Mouse (Mus musculus): ENCODE data around the gene Tspan31. TPM values are rescaled to one million over a fixed set of nuclear protein-coding genes. Genes with fewer than 3 reads are reported as not detected.

Gene Tspan31
- polyA plus RNA-seq, 1 experiment, result 81.6 TPM

- 91% methylated on average over 16 of the region's 16 CpGs for WGBS
- Histone ChIP-seq H3K27me3 (ENCODE audit: control insufficient read depth, insufficient read depth, low read length) (no peaks in the 10 kb centered on the region), H3K4me3 (replicated peaks; ENCODE audit: insufficient read depth, low read depth, low read length) (no peak overlapping the region), H3K4me1 (ENCODE audit: control insufficient read depth, insufficient read depth, low read length) (peaks cover 7% of the 10 kb centered on the region), H3K27ac (ENCODE audit: insufficient read depth, low read length) (no peak overlapping the region)
- TF ChIP-seq POLR2A (IDR thresholded peaks at IDR 0.05; ENCODE audit: borderline replicate concordance, insufficient read depth, low read length) (no peak), CTCF (IDR thresholded peaks at IDR 0.05; ENCODE audit: borderline replicate concordance, insufficient read depth, low read depth, low read length) (no peak)
- no peak for DNase-seq
Observed at GRCm38 (mm10) chr10:127107563-127108261, 37.6 kb upstream of the Tspan31 start.

GRCm38 (mm10) chr10:127103631-127104030 lies 33.6 kb upstream of the Tspan31 start:
- DNase-seq, result no peak
- Histone ChIP-seq H3K4me3 (replicated peaks; ENCODE audit: insufficient read depth, low read depth, low read length) (no peak overlapping the region), H3K27ac (ENCODE audit: insufficient read depth, low read length) (no peak overlapping the region), H3K27me3 (ENCODE audit: control insufficient read depth, insufficient read depth, low read length) (no peaks in the 10 kb centered on the region), H3K4me1 (ENCODE audit: control insufficient read depth, insufficient read depth, low read length) (peaks cover 7% of the 10 kb centered on the region)
- TF ChIP-seq CTCF (IDR thresholded peaks at IDR 0.05; ENCODE audit: borderline replicate concordance, insufficient read depth, low read depth, low read length), result no peak
- no peak for TF ChIP-seq POLR2A (IDR thresholded peaks at IDR 0.05; ENCODE audit: borderline replicate concordance, insufficient read depth, low read length)
- 83% methylated on average over 7 of the region's 7 CpGs for WGBS

- 85% methylated on average over 6 of the region's 6 CpGs for WGBS
- TF ChIP-seq CTCF (IDR thresholded peaks at IDR 0.05; ENCODE audit: borderline replicate concordance, insufficient read depth, low read depth, low read length) (no peak), POLR2A (IDR thresholded peaks at IDR 0.05; ENCODE audit: borderline replicate concordance, insufficient read depth, low read length) (no peak)
- Histone ChIP-seq H3K27ac (ENCODE audit: insufficient read depth, low read length) (no peak overlapping the region), H3K27me3 (ENCODE audit: control insufficient read depth, insufficient read depth, low read length) (no peaks in the 10 kb centered on the region), H3K4me3 (replicated peaks; ENCODE audit: insufficient read depth, low read depth, low read length) (no peak overlapping the region), H3K4me1 (ENCODE audit: control insufficient read depth, insufficient read depth, low read length) (peaks cover 7% of the 10 kb centered on the region)
- no peak for DNase-seq
Observed at GRCm38 (mm10) chr10:127101151-127101550, 31.1 kb upstream of the Tspan31 start.

- DNase-seq, result no peak
- WGBS, result 87% methylated on average over 8 of the region's 8 CpGs
- H3K4me1 ChIP-seq (ENCODE audit: control insufficient read depth, insufficient read depth, low read length), result peaks cover 10% of the 10 kb centered on the region
- H3K27ac ChIP-seq (ENCODE audit: insufficient read depth, low read length), result no peak overlapping the region
- no peak for TF ChIP-seq CTCF (IDR thresholded peaks at IDR 0.05; ENCODE audit: borderline replicate concordance, insufficient read depth, low read depth, low read length)
- no peak for TF ChIP-seq POLR2A (IDR thresholded peaks at IDR 0.05; ENCODE audit: borderline replicate concordance, insufficient read depth, low read length)
- H3K4me3 ChIP-seq (replicated peaks; ENCODE audit: insufficient read depth, low read depth, low read length), result no peak overlapping the region
- H3K27me3 ChIP-seq (ENCODE audit: control insufficient read depth, insufficient read depth, low read length), result no peaks in the 10 kb centered on the region
Observed at GRCm38 (mm10) chr10:127100414-127100813, 30.4 kb upstream of the Tspan31 start.

GRCm38 (mm10) chr10:127099868-127100267 lies 29.8 kb upstream of the Tspan31 start:
- Histone ChIP-seq H3K27ac (ENCODE audit: insufficient read depth, low read length) (no peak overlapping the region), H3K4me1 (ENCODE audit: control insufficient read depth, insufficient read depth, low read length) (peaks cover 15% of the 10 kb centered on the region), H3K4me3 (replicated peaks; ENCODE audit: insufficient read depth, low read depth, low read length) (no peak overlapping the region), H3K27me3 (ENCODE audit: control insufficient read depth, insufficient read depth, low read length) (no peaks in the 10 kb centered on the region)
- 89% methylated on average over 15 of the region's 15 CpGs for WGBS
- TF ChIP-seq CTCF (IDR thresholded peaks at IDR 0.05; ENCODE audit: borderline replicate concordance, insufficient read depth, low read depth, low read length) (no peak), POLR2A (IDR thresholded peaks at IDR 0.05; ENCODE audit: borderline replicate concordance, insufficient read depth, low read length) (no peak)
- DNase-seq, result no peak

GRCm38 (mm10) chr10:127099191-127099590 lies 29.1 kb upstream of the Tspan31 start:
- Histone ChIP-seq H3K27ac (ENCODE audit: insufficient read depth, low read length) (no peak overlapping the region), H3K4me1 (ENCODE audit: control insufficient read depth, insufficient read depth, low read length) (peaks cover 22% of the 10 kb centered on the region), H3K27me3 (ENCODE audit: control insufficient read depth, insufficient read depth, low read length) (no peaks in the 10 kb centered on the region), H3K4me3 (replicated peaks; ENCODE audit: insufficient read depth, low read depth, low read length) (no peak overlapping the region)
- TF ChIP-seq POLR2A (IDR thresholded peaks at IDR 0.05; ENCODE audit: borderline replicate concordance, insufficient read depth, low read length) (no peak), CTCF (IDR thresholded peaks at IDR 0.05; ENCODE audit: borderline replicate concordance, insufficient read depth, low read depth, low read length) (no peak)
- no peak for DNase-seq
- WGBS, result 75% methylated on average over 10 of the region's 10 CpGs

GRCm38 (mm10) chr10:127098514-127098913 lies 28.4 kb upstream of the Tspan31 start:
- peak in 1 of 2 experiments; percentile 23 for DNase-seq
- Histone ChIP-seq H3K4me3 (replicated peaks; ENCODE audit: insufficient read depth, low read depth, low read length) (no peak overlapping the region), H3K27me3 (ENCODE audit: control insufficient read depth, insufficient read depth, low read length) (no peaks in the 10 kb centered on the region), H3K4me1 (ENCODE audit: control insufficient read depth, insufficient read depth, low read length) (peaks cover 29% of the 10 kb centered on the region), H3K27ac (ENCODE audit: insufficient read depth, low read length) (no peak overlapping the region)
- TF ChIP-seq POLR2A (IDR thresholded peaks at IDR 0.05; ENCODE audit: borderline replicate concordance, insufficient read depth, low read length) (no peak), CTCF (IDR thresholded peaks at IDR 0.05; ENCODE audit: borderline replicate concordance, insufficient read depth, low read depth, low read length) (no peak)
- 76% methylated on average over 20 of the region's 20 CpGs for WGBS

GRCm38 (mm10) chr10:127094382-127094802 lies 24.3 kb upstream of the Tspan31 start:
- H3K27ac ChIP-seq (ENCODE audit: insufficient read depth, low read length), result peak overlapping the region; percentile 74
- DNase-seq, result peak; percentile 59 to 68

More at GRCm38 (mm10) chr10:127094382-127094802, 24.3 kb upstream of the Tspan31 start:
- Histone ChIP-seq H3K4me3 (replicated peaks; ENCODE audit: insufficient read depth, low read depth, low read length) (no peak overlapping the region), H3K4me1 (ENCODE audit: control insufficient read depth, insufficient read depth, low read length) (peaks cover 28% of the 10 kb centered on the region), H3K27me3 (ENCODE audit: control insufficient read depth, insufficient read depth, low read length) (no peaks in the 10 kb centered on the region)
- TF ChIP-seq POLR2A (IDR thresholded peaks at IDR 0.05; ENCODE audit: borderline replicate concordance, insufficient read depth, low read length) (peak; percentile 19; the same call in 1 of the 2 replicates), CTCF (IDR thresholded peaks at IDR 0.05; ENCODE audit: borderline replicate concordance, insufficient read depth, low read depth, low read length) (no peak)
- WGBS, result 3% methylated on average over 7 of the region's 7 CpGs

All from cerebellum, adult 2 months (tissue).